Mouse (Mus musculus): ENCODE data around the gene Gm5244. TPM values are rescaled to one million over a fixed set of nuclear protein-coding genes. Genes with fewer than 3 reads are reported as not detected.

The Gm5244 gene
- polyA plus RNA-seq, 1 experiment: not detected

DNA sequence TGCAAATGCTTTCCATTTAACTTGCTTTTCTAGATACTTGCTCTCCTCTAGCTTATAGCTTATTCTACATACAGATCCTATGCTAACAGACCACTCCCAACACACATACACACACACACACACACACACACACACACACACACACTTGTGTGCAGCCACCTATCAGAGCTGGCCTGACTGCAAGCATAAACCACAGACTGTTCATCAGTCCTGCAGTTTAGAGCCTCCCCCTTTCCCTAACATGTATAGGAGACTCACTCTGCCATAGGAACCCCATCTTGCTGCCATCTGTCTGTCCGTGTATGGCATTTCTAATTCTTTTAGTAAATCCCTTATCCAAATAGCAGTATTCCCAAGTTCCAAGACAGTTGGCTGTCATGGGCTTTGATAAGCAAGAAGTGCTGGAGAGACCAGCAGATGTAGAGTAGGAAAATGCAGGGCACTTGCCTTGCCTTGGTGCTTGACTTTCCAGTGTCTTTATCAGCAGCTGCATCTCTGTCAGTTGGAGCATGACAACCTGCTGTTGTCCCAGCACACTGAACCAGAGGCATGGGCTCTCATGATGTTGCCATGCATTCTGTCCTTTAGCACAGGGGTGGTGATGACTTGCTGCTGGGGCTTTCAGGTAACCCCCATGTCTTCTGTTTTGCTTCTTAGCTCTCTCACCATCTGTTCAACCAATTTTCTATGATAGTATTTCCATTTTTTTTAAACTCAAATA lies 33.7 kb upstream of the Gm5244 start:
- Histone ChIP-seq H3K27ac (ENCODE audit: insufficient read depth, low read length) (no peak overlapping the region), H3K4me1 (ENCODE audit: control insufficient read depth, insufficient read depth, low read length) (no peaks in the 10 kb centered on the region), H3K4me3 (ENCODE audit: insufficient read depth, low read length) (no peak overlapping the region)
- no peak for TF ChIP-seq POLR2A (IDR thresholded peaks at IDR 0.05; ENCODE audit: low read depth, low read length)
- TF ChIP-seq CTCF (IDR thresholded peaks at IDR 0.05; ENCODE audit: borderline replicate concordance, insufficient read depth, low read length): no peak

DNA sequence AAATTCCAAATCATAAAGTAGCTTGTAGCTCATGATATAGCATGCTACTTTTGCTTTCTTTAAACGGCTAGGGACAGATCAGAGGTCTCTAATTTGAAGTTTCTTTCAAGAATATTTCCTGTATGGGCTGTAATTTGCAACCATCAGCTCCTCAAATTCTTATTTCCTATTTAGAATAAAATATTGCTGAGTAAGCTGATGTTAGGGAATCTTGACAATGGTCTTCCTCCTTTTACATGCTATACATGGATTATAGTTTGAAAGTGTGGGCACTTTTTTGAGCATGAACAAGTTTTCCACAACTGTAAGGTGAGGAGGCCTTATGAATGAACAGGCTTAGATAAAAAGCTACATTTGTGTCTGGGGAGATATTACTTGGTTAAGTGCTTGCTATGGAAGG lies 32.6 kb upstream of the Gm5244 start:
- Histone ChIP-seq H3K27ac (ENCODE audit: insufficient read depth, low read length) (no peak overlapping the region), H3K4me1 (ENCODE audit: control insufficient read depth, insufficient read depth, low read length) (no peaks in the 10 kb centered on the region), H3K4me3 (ENCODE audit: insufficient read depth, low read length) (no peak overlapping the region)
- TF ChIP-seq POLR2A (IDR thresholded peaks at IDR 0.05; ENCODE audit: low read depth, low read length) (no peak), CTCF (IDR thresholded peaks at IDR 0.05; ENCODE audit: borderline replicate concordance, insufficient read depth, low read length) (no peak)

DNA sequence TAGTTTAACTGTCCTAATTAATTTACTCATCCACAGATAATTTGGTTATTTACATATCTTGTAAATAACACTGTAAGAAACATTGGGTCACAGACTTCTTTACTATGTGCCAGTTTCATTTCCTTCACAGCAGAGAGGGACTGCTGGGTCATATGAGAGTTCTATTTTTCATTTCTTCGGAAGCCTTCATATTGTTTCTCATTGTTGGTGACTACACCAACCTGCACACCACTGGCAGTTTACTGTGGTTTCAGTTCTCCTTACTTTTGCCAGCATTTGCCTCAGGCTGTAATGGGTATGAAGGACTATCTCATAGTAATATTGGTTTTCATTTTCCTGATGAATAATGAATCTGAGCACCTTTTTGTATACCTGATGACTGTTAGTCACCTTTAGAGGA lies 28.0 kb upstream of the Gm5244 start:
- Histone ChIP-seq H3K4me1 (ENCODE audit: control insufficient read depth, insufficient read depth, low read length) (no peaks in the 10 kb centered on the region), H3K27ac (ENCODE audit: insufficient read depth, low read length) (no peak overlapping the region), H3K4me3 (ENCODE audit: insufficient read depth, low read length) (no peak overlapping the region)
- TF ChIP-seq POLR2A (IDR thresholded peaks at IDR 0.05; ENCODE audit: low read depth, low read length) (no peak), CTCF (IDR thresholded peaks at IDR 0.05; ENCODE audit: borderline replicate concordance, insufficient read depth, low read length) (no peak)

DNA sequence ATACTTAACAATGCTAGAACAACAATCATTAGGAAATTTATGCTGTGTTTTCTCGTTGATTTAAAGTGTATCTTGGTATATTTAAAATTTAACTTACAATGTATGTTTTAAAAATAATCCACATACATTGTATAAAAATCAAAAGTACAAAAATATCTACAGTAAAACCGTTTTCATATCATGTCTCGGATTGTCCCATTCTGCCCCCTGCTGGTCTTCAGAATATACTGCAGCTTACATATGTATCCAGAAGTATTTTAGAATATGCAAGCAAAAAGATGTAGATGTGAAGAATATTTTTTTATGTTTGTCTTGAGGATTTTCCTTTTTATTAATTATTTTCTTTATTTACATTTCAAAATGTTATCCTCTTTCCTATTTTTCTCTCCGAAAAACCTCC lies 26.1 kb upstream of the Gm5244 start:
- Histone ChIP-seq H3K4me1 (ENCODE audit: control insufficient read depth, insufficient read depth, low read length) (no peaks in the 10 kb centered on the region), H3K4me3 (ENCODE audit: insufficient read depth, low read length) (no peak overlapping the region), H3K27ac (ENCODE audit: insufficient read depth, low read length) (no peak overlapping the region)
- TF ChIP-seq CTCF (IDR thresholded peaks at IDR 0.05; ENCODE audit: borderline replicate concordance, insufficient read depth, low read length) (no peak), POLR2A (IDR thresholded peaks at IDR 0.05; ENCODE audit: low read depth, low read length) (no peak)

- no peaks in the 10 kb centered on the region for H3K4me1 ChIP-seq (ENCODE audit: control insufficient read depth, insufficient read depth, low read length)
- no peak overlapping the region for H3K27ac ChIP-seq (ENCODE audit: insufficient read depth, low read length)
- no peak for TF ChIP-seq CTCF (IDR thresholded peaks at IDR 0.05; ENCODE audit: borderline replicate concordance, insufficient read depth, low read length)
- no peak for TF ChIP-seq POLR2A (IDR thresholded peaks at IDR 0.05; ENCODE audit: low read depth, low read length)
- H3K4me3 ChIP-seq (ENCODE audit: insufficient read depth, low read length): no peak overlapping the region
These were observed 21.9 kb upstream of the Gm5244 start for GRCm38 (mm10) chr19:12824549-12824948.

- Histone ChIP-seq H3K4me3 (ENCODE audit: insufficient read depth, low read length) (no peak overlapping the region), H3K4me1 (ENCODE audit: control insufficient read depth, insufficient read depth, low read length) (peaks cover 3% of the 10 kb centered on the region; the same call in 1 of the 2 replicates), H3K27ac (ENCODE audit: insufficient read depth, low read length) (no peak overlapping the region)
- TF ChIP-seq CTCF (IDR thresholded peaks at IDR 0.05; ENCODE audit: borderline replicate concordance, insufficient read depth, low read length) (no peak), POLR2A (IDR thresholded peaks at IDR 0.05; ENCODE audit: low read depth, low read length) (no peak)
These were observed 15.6 kb upstream of the Gm5244 start for GRCm38 (mm10) chr19:12830823-12831430.

DNA sequence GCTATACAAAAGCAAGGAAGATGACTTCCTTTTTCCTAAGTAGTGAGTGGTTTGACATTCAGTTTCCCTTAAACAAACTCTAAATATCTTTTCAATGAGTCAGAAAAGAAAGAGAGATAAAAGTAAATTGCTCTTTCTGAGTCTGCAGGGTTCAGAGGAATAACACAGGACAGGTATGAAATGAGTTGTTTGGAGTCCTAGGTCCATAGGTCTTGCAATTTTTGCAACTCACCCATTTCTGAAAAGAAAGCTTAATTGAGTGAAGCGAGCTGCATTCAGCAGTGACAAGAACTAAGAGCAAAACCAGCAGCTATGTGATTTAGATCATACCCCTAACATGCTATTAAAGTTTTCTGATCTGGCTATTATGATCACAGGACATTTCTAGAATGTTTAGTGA lies 14.9 kb upstream of the Gm5244 start:
- TF ChIP-seq CTCF (IDR thresholded peaks at IDR 0.05; ENCODE audit: borderline replicate concordance, insufficient read depth, low read length) (no peak), POLR2A (IDR thresholded peaks at IDR 0.05; ENCODE audit: low read depth, low read length) (no peak)
- Histone ChIP-seq H3K4me1 (ENCODE audit: control insufficient read depth, insufficient read depth, low read length) (peaks cover 3% of the 10 kb centered on the region; the same call in 1 of the 2 replicates), H3K4me3 (ENCODE audit: insufficient read depth, low read length) (no peak overlapping the region), H3K27ac (ENCODE audit: insufficient read depth, low read length) (no peak overlapping the region)

- TF ChIP-seq POLR2A (IDR thresholded peaks at IDR 0.05; ENCODE audit: low read depth, low read length) (no peak), CTCF (IDR thresholded peaks at IDR 0.05; ENCODE audit: borderline replicate concordance, insufficient read depth, low read length) (no peak)
- H3K27ac ChIP-seq (ENCODE audit: insufficient read depth, low read length): no peak overlapping the region
- no peak overlapping the region for H3K4me3 ChIP-seq (ENCODE audit: insufficient read depth, low read length)
- H3K4me1 ChIP-seq (ENCODE audit: control insufficient read depth, insufficient read depth, low read length): peaks cover 3% of the 10 kb centered on the region; the same call in 1 of the 2 replicates
These were observed 12.9 kb upstream of the Gm5244 start for GRCm38 (mm10) chr19:12833625-12834024.

- H3K4me1 ChIP-seq (ENCODE audit: control insufficient read depth, insufficient read depth, low read length): no peaks in the 10 kb centered on the region
- no peak overlapping the region for H3K27ac ChIP-seq (ENCODE audit: insufficient read depth, low read length)
- H3K4me3 ChIP-seq (ENCODE audit: insufficient read depth, low read length): no peak overlapping the region
- TF ChIP-seq CTCF (IDR thresholded peaks at IDR 0.05; ENCODE audit: borderline replicate concordance, insufficient read depth, low read length): no peak
- no peak for TF ChIP-seq POLR2A (IDR thresholded peaks at IDR 0.05; ENCODE audit: low read depth, low read length)
These were observed 8.0 kb upstream of the Gm5244 start for GRCm38 (mm10) chr19:12838507-12838906.

DNA sequence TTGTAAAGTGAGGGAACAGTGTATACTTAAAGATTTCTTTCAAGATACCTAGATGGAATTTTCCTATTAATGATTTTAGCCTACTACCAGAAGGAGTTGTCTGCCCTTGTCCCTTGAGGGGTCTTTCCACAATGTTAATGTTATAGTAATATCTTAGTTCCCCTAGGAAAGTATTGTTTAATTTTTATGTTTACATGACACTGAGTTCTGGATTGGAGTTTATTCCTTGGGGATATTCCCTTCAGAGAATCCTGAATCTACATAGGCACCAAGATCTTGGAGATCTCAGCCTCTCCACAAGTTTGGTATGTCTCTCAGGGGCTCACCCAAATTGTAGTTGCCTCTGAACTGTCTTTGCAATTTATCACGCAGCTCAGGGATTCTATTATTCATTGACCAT lies 10.5 kb downstream of the Gm5244 start, which contains the start of gene Olfr1444:
Gene Olfr1444 (plus strand): TSS at position 301 of the 400 bp plus-strand sequence.
- Histone ChIP-seq H3K4me3 (ENCODE audit: insufficient read depth, low read length) (no peak within 1 kb of the TSS), H3K27ac (ENCODE audit: insufficient read depth, low read length) (no peak within 1 kb of the TSS), H3K4me1 (ENCODE audit: control insufficient read depth, insufficient read depth, low read length) (no peaks in the 10 kb centered on the region)
- no peak for TF ChIP-seq CTCF (IDR thresholded peaks at IDR 0.05; ENCODE audit: borderline replicate concordance, insufficient read depth, low read length)

Measured in embryonic fibroblast, embryonic 13.5 days (primary cell).